Mouse (Mus musculus): ENCODE data around the gene Rgl2. TPM values are rescaled to one million over a fixed set of nuclear protein-coding genes. Genes with fewer than 3 reads are reported as not detected.

Gene Rgl2
- polyA plus RNA-seq, 1 experiment from 2014 or later, result 60.1 TPM

GRCm38 (mm10) chr17:33955555-33956214, 26.3 kb downstream of the Rgl2 start, which contains the start of the genes Vps52 and Rps18:
Vps52 (plus strand) TSS chr17:33955812.
Rps18 (minus strand) TSS chr17:33956001.
- H3K9me3 ChIP-seq, result no peaks in the 10 kb centered on the region
- peak within 1 kb of the TSS; percentile 94 for H3K27ac ChIP-seq (replicated peaks)
- peak; percentile 89 for ATAC-seq (ENCODE audit: low FRiP score, low read depth)
- peak within 1 kb of the TSS; percentile 76 for H3K4me3 ChIP-seq
- no peaks in the 10 kb centered on the region for H3K27me3 ChIP-seq
- peaks cover 49% of the 10 kb centered on the region for H3K4me1 ChIP-seq (replicated peaks)
- under 1% methylated on average over 50 of the region's 50 CpGs for WGBS
- peaks cover 28% of the 10 kb centered on the region for H3K36me3 ChIP-seq
- peak within 1 kb of the TSS; percentile 90 for H3K9ac ChIP-seq
- peak within 1 kb of the TSS; percentile 86 for H3K4me2 ChIP-seq

- WGBS, result 9% methylated on average over 10 of the region's 10 CpGs
- Histone ChIP-seq H3K4me2 (peak overlapping the region; percentile 77), H3K36me3 (peaks cover 33% of the 10 kb centered on the region), H3K9me3 (no peaks in the 10 kb centered on the region), H3K4me3 (peak overlapping the region; percentile 76), H3K4me1 (replicated peaks) (peaks cover 45% of the 10 kb centered on the region), H3K27me3 (no peaks in the 10 kb centered on the region), H3K9ac (peak overlapping the region; percentile 79), H3K27ac (replicated peaks) (peak overlapping the region; percentile 94)
- no peak for ATAC-seq (ENCODE audit: low FRiP score, low read depth)
Observed at GRCm38 (mm10) chr17:33956336-33956735, 27.0 kb downstream of the Rgl2 start.

GRCm38 (mm10) chr17:33957493-33957892, 28.1 kb downstream of the Rgl2 start:
- Histone ChIP-seq H3K4me3 (no peak overlapping the region), H3K4me2 (no peak overlapping the region), H3K9ac (no peak overlapping the region), H3K4me1 (replicated peaks) (peaks cover 34% of the 10 kb centered on the region), H3K27ac (replicated peaks) (no peak overlapping the region), H3K36me3 (peaks cover 31% of the 10 kb centered on the region), H3K9me3 (no peaks in the 10 kb centered on the region), H3K27me3 (no peaks in the 10 kb centered on the region)
- ATAC-seq (ENCODE audit: low FRiP score, low read depth), result no peak
- 88% methylated on average over 6 of the region's 6 CpGs for WGBS

- H3K36me3 ChIP-seq, result peaks cover 31% of the 10 kb centered on the region
- 94% methylated on average over 11 of the region's 11 CpGs for WGBS
Observed at GRCm38 (mm10) chr17:33958451-33958850, 29.1 kb downstream of the Rgl2 start.

GRCm38 (mm10) chr17:33959135-33959534, 29.8 kb downstream of the Rgl2 start:
- Histone ChIP-seq H3K4me3 (no peak overlapping the region), H3K27ac (replicated peaks) (no peak overlapping the region), H3K4me2 (no peak overlapping the region), H3K27me3 (no peaks in the 10 kb centered on the region), H3K9ac (no peak overlapping the region), H3K36me3 (peaks cover 31% of the 10 kb centered on the region), H3K9me3 (no peaks in the 10 kb centered on the region), H3K4me1 (replicated peaks) (peaks cover 17% of the 10 kb centered on the region)
- ATAC-seq (ENCODE audit: low FRiP score, low read depth), result no peak
- 98% methylated on average over 13 of the region's 13 CpGs for WGBS

More at GRCm38 (mm10) chr17:33958451-33958850, 29.1 kb downstream of the Rgl2 start:
- H3K9me3 ChIP-seq, result no peaks in the 10 kb centered on the region
- no peak overlapping the region for H3K4me3 ChIP-seq
- H3K9ac ChIP-seq, result no peak overlapping the region
- peaks cover 24% of the 10 kb centered on the region for H3K4me1 ChIP-seq (replicated peaks)
- no peak overlapping the region for H3K27ac ChIP-seq (replicated peaks)
- H3K4me2 ChIP-seq, result no peak overlapping the region
- H3K27me3 ChIP-seq, result no peaks in the 10 kb centered on the region
- no peak for ATAC-seq (ENCODE audit: low FRiP score, low read depth)

GRCm38 (mm10) chr17:33959948-33960347, 30.6 kb downstream of the Rgl2 start:
- 93% methylated on average over 15 of the region's 15 CpGs for WGBS
- H3K4me2 ChIP-seq, result no peak overlapping the region
- H3K4me3 ChIP-seq, result no peak overlapping the region
- ATAC-seq (ENCODE audit: low FRiP score, low read depth), result no peak
- peaks cover 33% of the 10 kb centered on the region for H3K36me3 ChIP-seq
- peaks cover 9% of the 10 kb centered on the region for H3K4me1 ChIP-seq (replicated peaks)
- H3K9ac ChIP-seq, result no peak overlapping the region
- H3K9me3 ChIP-seq, result no peaks in the 10 kb centered on the region
- no peak overlapping the region for H3K27ac ChIP-seq (replicated peaks)
- H3K27me3 ChIP-seq, result no peaks in the 10 kb centered on the region

- H3K27me3 ChIP-seq, result no peaks in the 10 kb centered on the region
- H3K36me3 ChIP-seq, result peaks cover 51% of the 10 kb centered on the region
- no peak overlapping the region for H3K9ac ChIP-seq
- 94% methylated on average over 7 of the region's 7 CpGs for WGBS
- no peak overlapping the region for H3K4me2 ChIP-seq
- no peaks in the 10 kb centered on the region for H3K4me1 ChIP-seq (replicated peaks)
- H3K4me3 ChIP-seq, result no peak overlapping the region
- no peak overlapping the region for H3K27ac ChIP-seq (replicated peaks)
- H3K9me3 ChIP-seq, result no peaks in the 10 kb centered on the region
- no peak for ATAC-seq (ENCODE audit: low FRiP score, low read depth)
Observed at GRCm38 (mm10) chr17:33962876-33963275, 33.5 kb downstream of the Rgl2 start.

- WGBS, result 89% methylated on average over 17 of the region's 17 CpGs
- no peak for ATAC-seq (ENCODE audit: low FRiP score, low read depth)
- Histone ChIP-seq H3K9me3 (no peaks in the 10 kb centered on the region), H3K9ac (no peak overlapping the region), H3K4me3 (no peak overlapping the region), H3K27ac (replicated peaks) (no peak overlapping the region), H3K36me3 (peaks cover 40% of the 10 kb centered on the region), H3K4me1 (replicated peaks) (no peaks in the 10 kb centered on the region), H3K4me2 (no peak overlapping the region), H3K27me3 (no peaks in the 10 kb centered on the region)
Observed at GRCm38 (mm10) chr17:33965082-33965845, 35.9 kb downstream of the Rgl2 start.

- no peak overlapping the region for H3K4me3 ChIP-seq
- no peak overlapping the region for H3K27ac ChIP-seq (replicated peaks)
- no peaks in the 10 kb centered on the region for H3K9me3 ChIP-seq
- 91% methylated on average over 16 of the region's 16 CpGs for WGBS
- H3K27me3 ChIP-seq, result no peaks in the 10 kb centered on the region
- H3K4me1 ChIP-seq (replicated peaks), result no peaks in the 10 kb centered on the region
- H3K4me2 ChIP-seq, result no peak overlapping the region
- no peak for ATAC-seq (ENCODE audit: low FRiP score, low read depth)
- peaks cover 37% of the 10 kb centered on the region for H3K36me3 ChIP-seq
- no peak overlapping the region for H3K9ac ChIP-seq
Observed at GRCm38 (mm10) chr17:33965846-33966550, 36.7 kb downstream of the Rgl2 start.

- Histone ChIP-seq H3K9ac (no peak overlapping the region), H3K4me1 (replicated peaks) (no peaks in the 10 kb centered on the region), H3K27ac (replicated peaks) (no peak overlapping the region), H3K4me3 (no peak overlapping the region), H3K27me3 (no peaks in the 10 kb centered on the region), H3K4me2 (peak overlapping the region; percentile 11; the same call in 1 of the 2 replicates), H3K36me3 (peaks cover 21% of the 10 kb centered on the region; the same call in 1 of the 2 replicates), H3K9me3 (no peaks in the 10 kb centered on the region)
- ATAC-seq (ENCODE audit: low FRiP score, low read depth), result peak; percentile 79
- 4% methylated on average over 9 of the region's 9 CpGs for WGBS
Observed at GRCm38 (mm10) chr17:33968489-33968888, 39.1 kb downstream of the Rgl2 start.

- 27% methylated on average over 5 of the region's 5 CpGs for WGBS
- Histone ChIP-seq H3K4me2 (peak overlapping the region; percentile 11; the same call in 1 of the 2 replicates), H3K36me3 (peaks cover 20% of the 10 kb centered on the region; the same call in 1 of the 2 replicates), H3K4me1 (replicated peaks) (no peaks in the 10 kb centered on the region), H3K27me3 (no peaks in the 10 kb centered on the region), H3K4me3 (no peak overlapping the region), H3K9me3 (no peaks in the 10 kb centered on the region), H3K9ac (no peak overlapping the region), H3K27ac (replicated peaks) (no peak overlapping the region)
- peak; percentile 35; the same call in 1 of the 2 replicates for ATAC-seq (ENCODE audit: low FRiP score, low read depth)
Observed at GRCm38 (mm10) chr17:33968927-33969326, 39.6 kb downstream of the Rgl2 start.
